Mouse (Mus musculus): ENCODE measurements around the gene Bscl2. TPM values are rescaled to one million over a fixed set of nuclear protein-coding genes. Genes with fewer than 3 reads are reported as not detected.
A peak's percentile ranks its signal among the peaks of the same experiment; 100 is the strongest.

Bscl2 gene
- total and polyA plus RNA-seq, 2 experiments from 2014 or later, result 101 to 121 TPM

GRCm38 (mm10) chr19:8886916-8887584 is 49.8 kb downstream of the Bscl2 start:
- Histone ChIP-seq H3K36me3 (ENCODE audit: insufficient read depth, low read length) (no peaks in the 10 kb centered on the region), H3K9me3 (ENCODE audit: low read length) (no peaks in the 10 kb centered on the region), H3K4me3 (ENCODE audit: low read depth, low read length) (no peak overlapping the region), H3K4me2 (ENCODE audit: low read depth, low read length, poor library complexity, severe bottlenecking) (no peak overlapping the region), H3K27ac (ENCODE audit: low read depth, low read length) (no peak overlapping the region), H3K9ac (replicated peaks; ENCODE audit: low read length, poor library complexity, severe bottlenecking) (no peak overlapping the region), H3K27me3 (ENCODE audit: insufficient read depth, low read length) (no peaks in the 10 kb centered on the region), H3K4me1 (ENCODE audit: insufficient read depth, low read length) (peaks cover 4% of the 10 kb centered on the region)
- 62% methylated on average over 1 of the region's 1 CpGs for WGBS
- ATAC-seq (ENCODE audit: low FRiP score), result no peak
- no peak for DNase-seq (ENCODE audit: low spot score)
- TF ChIP-seq CTCF (IDR thresholded peaks at IDR 0.05), result no peak

GRCm38 (mm10) chr19:8887585-8888463 is 50.6 kb downstream of the Bscl2 start:
- H3K4me1 ChIP-seq (ENCODE audit: insufficient read depth, low read length), result peaks cover 4% of the 10 kb centered on the region
- H3K27ac ChIP-seq (ENCODE audit: low read depth, low read length), result peak overlapping the region; percentile 55; the same call in 1 of the 2 replicates
- H3K4me2 ChIP-seq (ENCODE audit: low read depth, low read length, poor library complexity, severe bottlenecking), result peak overlapping the region; percentile 59
- peak overlapping the region; percentile 70 for H3K9ac ChIP-seq (replicated peaks; ENCODE audit: low read length, poor library complexity, severe bottlenecking)
- TF ChIP-seq CTCF (IDR thresholded peaks at IDR 0.05), result no peak
- peak overlapping the region; percentile 52 for H3K4me3 ChIP-seq (ENCODE audit: low read depth, low read length)
- H3K9me3 ChIP-seq (ENCODE audit: low read length), result no peaks in the 10 kb centered on the region
- no peak for DNase-seq (ENCODE audit: low spot score)
- H3K36me3 ChIP-seq (ENCODE audit: insufficient read depth, low read length), result no peaks in the 10 kb centered on the region
- WGBS, result 16% methylated on average over 19 of the region's 19 CpGs
- ATAC-seq (ENCODE audit: low FRiP score), result no peak
- no peaks in the 10 kb centered on the region for H3K27me3 ChIP-seq (ENCODE audit: insufficient read depth, low read length)

GRCm38 (mm10) chr19:8888511-8889385 is 51.5 kb downstream of the Bscl2 start, which contains the start of the genes 1810009A15Rik and Gm49416:
1810009A15Rik (plus strand) TSS chr19:8888853.
Gm49416 (plus strand) TSS chr19:8888926.
- H3K4me2 ChIP-seq (ENCODE audit: low read depth, low read length, poor library complexity, severe bottlenecking), result peak within 1 kb of the TSS; percentile 59
- H3K27me3 ChIP-seq (ENCODE audit: insufficient read depth, low read length), result no peaks in the 10 kb centered on the region
- peak; percentile 95 for ATAC-seq (ENCODE audit: low FRiP score)
- no peaks in the 10 kb centered on the region for H3K36me3 ChIP-seq (ENCODE audit: insufficient read depth, low read length)
- H3K4me3 ChIP-seq (ENCODE audit: low read depth, low read length), result peak within 1 kb of the TSS; percentile 52
- H3K27ac ChIP-seq (ENCODE audit: low read depth, low read length), result peak within 1 kb of the TSS; percentile 77
- H3K9me3 ChIP-seq (ENCODE audit: low read length), result no peaks in the 10 kb centered on the region
- WGBS, result under 1% methylated on average over 58 of the region's 58 CpGs
- H3K4me1 ChIP-seq (ENCODE audit: insufficient read depth, low read length), result peaks cover 4% of the 10 kb centered on the region
- H3K9ac ChIP-seq (replicated peaks; ENCODE audit: low read length, poor library complexity, severe bottlenecking), result peak within 1 kb of the TSS; percentile 70
- TF ChIP-seq CTCF (IDR thresholded peaks at IDR 0.05), result no peak
- DNase-seq (ENCODE audit: low spot score), result peak; percentile 98

- DNase-seq (ENCODE audit: low spot score) (peak; percentile 93), ATAC-seq (ENCODE audit: low FRiP score) (peak; percentile 58)
- 2% methylated on average over 54 of the region's 54 CpGs for WGBS
- Histone ChIP-seq H3K36me3 (ENCODE audit: insufficient read depth, low read length) (peaks cover 5% of the 10 kb centered on the region; the same call in 1 of the 2 replicates), H3K4me3 (ENCODE audit: low read depth, low read length) (peak within 1 kb of the TSS; percentile 82), H3K9ac (replicated peaks; ENCODE audit: low read length, poor library complexity, severe bottlenecking) (peak within 1 kb of the TSS; percentile 89), H3K9me3 (ENCODE audit: low read length) (no peaks in the 10 kb centered on the region), H3K27ac (ENCODE audit: low read depth, low read length) (peak within 1 kb of the TSS; percentile 89), H3K27me3 (ENCODE audit: insufficient read depth, low read length) (no peaks in the 10 kb centered on the region), H3K4me2 (ENCODE audit: low read depth, low read length, poor library complexity, severe bottlenecking) (peak within 1 kb of the TSS; percentile 97), H3K4me1 (ENCODE audit: insufficient read depth, low read length) (peaks cover 6% of the 10 kb centered on the region)
- TF ChIP-seq CTCF (IDR thresholded peaks at IDR 0.05), result no peak
Observed at GRCm38 (mm10) chr19:8892829-8893766, 55.8 kb downstream of the Bscl2 start, which contains the start of gene Ints5. Ints5 (plus strand) TSS chr19:8893005.
